Mouse (Mus musculus): ENCODE results near the gene Mrpl36. TPM values are rescaled to one million over a fixed set of nuclear protein-coding genes. Genes with fewer than 3 reads are reported as not detected.

Mrpl36 gene
- 127 and 130 TPM in 2 replicates for polyA plus RNA-seq (2015; fragmentation: Nextera tagmentation; extraction: Ambion mirVana)

DNA sequence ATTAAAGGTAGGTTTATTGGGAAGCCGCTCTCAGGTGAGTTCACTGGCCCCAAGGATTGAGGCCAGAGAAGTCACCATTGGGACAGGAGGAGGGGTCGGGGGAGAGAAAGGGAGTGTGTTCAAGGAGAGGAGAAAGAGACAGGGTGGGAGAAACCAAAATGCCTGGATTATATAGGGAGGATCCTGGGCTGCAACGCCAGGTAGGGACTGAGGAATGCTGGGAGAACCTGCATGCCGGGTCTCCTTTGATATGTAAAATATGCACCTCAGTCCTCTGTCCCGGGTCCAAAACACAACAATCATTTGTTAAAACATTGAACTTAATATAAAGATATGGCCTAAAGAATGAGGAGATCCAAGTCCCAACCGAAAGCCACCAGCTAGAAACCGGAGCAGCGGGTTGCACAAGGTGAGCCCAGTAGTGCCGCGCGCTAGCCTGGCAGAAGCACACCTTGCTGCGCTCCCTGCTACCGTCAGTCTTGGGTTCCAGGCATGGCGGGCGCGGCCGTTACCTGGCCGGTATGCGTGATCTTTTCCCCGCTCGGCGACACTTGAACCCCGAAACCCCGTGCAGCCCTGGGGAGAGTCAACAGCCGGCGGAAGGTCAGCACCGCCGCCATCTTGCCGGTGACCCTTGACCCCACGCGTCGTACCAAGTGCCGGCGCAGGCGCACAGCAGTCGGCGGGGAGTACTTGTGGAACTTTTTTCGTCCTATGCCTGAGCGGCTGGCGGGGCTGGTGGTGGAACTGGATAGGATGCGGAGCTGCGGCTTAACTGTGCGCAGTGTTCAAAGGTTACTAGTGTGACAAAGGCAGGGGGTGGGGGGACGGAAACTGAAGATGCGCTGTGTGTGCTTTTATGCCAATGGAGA lies at the start of gene Mrpl36, which contains the start of gene Ndufs6:
Gene Mrpl36 (plus strand): TSS at position 687 of the 872 bp plus-strand sequence.
Gene Ndufs6 (minus strand): TSS at position 716 of the 872 bp plus-strand sequence.
- Histone ChIP-seq H3K9ac (peak within 1 kb of the TSS; percentile 68), H3K4me2 (replicated peaks) (peak within 1 kb of the TSS; percentile 73), H3K4me1 (peaks cover 32% of the 10 kb centered on the region), H3K36me3 (peaks cover 28% of the 10 kb centered on the region), H3K27ac (replicated peaks) (peak within 1 kb of the TSS; percentile 80), H3K27me3 (no peaks in the 10 kb centered on the region), H3K9me3 (replicated peaks) (no peaks in the 10 kb centered on the region), H3K4me3 (replicated peaks) (peak within 1 kb of the TSS; percentile 92)
- peak; percentile 88 for ATAC-seq (ENCODE audit: insufficient number of reproducible peaks, low FRiP score, low TSS enrichment, low read depth)
- under 1% methylated on average over 45 of the region's 45 CpGs for WGBS

DNA sequence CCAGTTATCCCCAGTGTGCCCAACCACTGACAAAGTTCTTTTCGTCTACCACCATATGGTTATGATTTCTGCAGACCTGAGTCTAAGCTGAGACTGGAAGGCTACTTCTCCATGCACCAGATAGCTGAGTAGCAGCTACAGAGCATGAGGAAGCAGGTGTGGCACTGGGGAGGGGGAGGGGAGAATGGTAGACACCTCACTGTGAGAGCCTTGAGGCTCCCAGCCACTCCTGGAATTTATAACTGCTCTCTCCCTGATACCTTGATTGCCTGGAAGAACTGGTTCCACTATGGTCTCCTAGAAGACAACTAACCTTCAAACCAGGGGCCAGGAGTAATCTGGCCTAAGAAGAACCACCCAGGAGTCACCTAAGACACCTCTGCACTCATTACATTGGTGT lies 49.1 kb upstream of the Mrpl36 start:
- Histone ChIP-seq H3K4me3 (replicated peaks) (no peak overlapping the region), H3K36me3 (no peaks in the 10 kb centered on the region), H3K27ac (replicated peaks) (no peak overlapping the region), H3K4me1 (no peaks in the 10 kb centered on the region), H3K4me2 (replicated peaks) (no peak overlapping the region), H3K27me3 (peaks cover 14% of the 10 kb centered on the region), H3K9ac (no peak overlapping the region), H3K9me3 (replicated peaks) (no peaks in the 10 kb centered on the region)
- ATAC-seq (ENCODE audit: insufficient number of reproducible peaks, low FRiP score, low TSS enrichment, low read depth) = no peak
- 29% methylated on average over 1 of the region's 1 CpGs for WGBS

DNA sequence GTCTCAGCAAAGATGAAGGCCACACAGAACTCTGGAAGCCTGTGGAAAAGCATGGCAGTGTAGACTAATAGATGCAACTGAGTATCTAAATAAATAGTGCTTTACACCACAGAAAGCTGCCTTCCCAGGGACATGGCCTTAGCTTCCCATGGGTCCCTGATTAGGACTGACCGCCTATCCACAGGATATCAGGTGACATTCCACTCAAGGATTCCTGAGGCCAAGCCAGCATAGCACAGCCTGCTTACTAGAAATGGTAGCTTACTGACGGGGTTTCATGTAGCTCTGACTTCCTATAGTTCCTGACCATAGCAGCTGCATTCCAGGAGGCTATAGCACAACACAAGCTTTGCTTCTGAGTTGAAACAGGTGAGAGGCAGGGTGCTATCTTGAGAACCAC lies 45.9 kb upstream of the Mrpl36 start:
- Histone ChIP-seq H3K4me1 (no peaks in the 10 kb centered on the region), H3K4me3 (replicated peaks) (no peak overlapping the region), H3K27ac (replicated peaks) (no peak overlapping the region), H3K27me3 (no peaks in the 10 kb centered on the region; the same call in 1 of the 2 replicates), H3K9ac (no peak overlapping the region), H3K36me3 (no peaks in the 10 kb centered on the region), H3K9me3 (replicated peaks) (no peaks in the 10 kb centered on the region), H3K4me2 (replicated peaks) (no peak overlapping the region)
- WGBS = 55% methylated on average over 2 of the region's 2 CpGs
- no peak for ATAC-seq (ENCODE audit: insufficient number of reproducible peaks, low FRiP score, low TSS enrichment, low read depth)

DNA sequence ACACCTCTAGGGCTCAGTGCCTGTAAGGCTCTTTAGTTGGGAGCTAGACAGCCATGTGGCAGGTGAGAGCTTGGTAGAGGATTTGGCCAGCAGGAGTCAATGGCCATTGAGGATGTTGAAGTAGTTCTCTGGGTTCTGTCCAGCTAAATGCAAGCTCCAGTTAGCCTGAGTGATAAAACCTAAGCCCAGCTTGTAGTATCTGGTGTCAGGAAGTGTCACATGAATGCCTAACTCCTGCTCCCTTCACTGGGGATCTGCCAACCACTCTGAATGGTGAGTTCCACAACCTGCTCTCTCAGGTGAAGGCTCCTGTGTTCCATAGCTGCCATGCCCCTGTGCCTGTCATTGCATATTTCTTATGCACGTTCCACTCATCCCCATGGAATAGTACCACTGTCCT lies 44.8 kb upstream of the Mrpl36 start:
- H3K9ac ChIP-seq = no peak overlapping the region
- no peak overlapping the region for H3K4me3 ChIP-seq (replicated peaks)
- no peak overlapping the region for H3K4me2 ChIP-seq (replicated peaks)
- no peak overlapping the region for H3K27ac ChIP-seq (replicated peaks)
- H3K9me3 ChIP-seq (replicated peaks) = no peaks in the 10 kb centered on the region
- WGBS = 83% methylated on average over 1 of the region's 1 CpGs
- H3K4me1 ChIP-seq = no peaks in the 10 kb centered on the region
- no peak for ATAC-seq (ENCODE audit: insufficient number of reproducible peaks, low FRiP score, low TSS enrichment, low read depth)
- no peaks in the 10 kb centered on the region for H3K36me3 ChIP-seq
- H3K27me3 ChIP-seq = no peaks in the 10 kb centered on the region

DNA sequence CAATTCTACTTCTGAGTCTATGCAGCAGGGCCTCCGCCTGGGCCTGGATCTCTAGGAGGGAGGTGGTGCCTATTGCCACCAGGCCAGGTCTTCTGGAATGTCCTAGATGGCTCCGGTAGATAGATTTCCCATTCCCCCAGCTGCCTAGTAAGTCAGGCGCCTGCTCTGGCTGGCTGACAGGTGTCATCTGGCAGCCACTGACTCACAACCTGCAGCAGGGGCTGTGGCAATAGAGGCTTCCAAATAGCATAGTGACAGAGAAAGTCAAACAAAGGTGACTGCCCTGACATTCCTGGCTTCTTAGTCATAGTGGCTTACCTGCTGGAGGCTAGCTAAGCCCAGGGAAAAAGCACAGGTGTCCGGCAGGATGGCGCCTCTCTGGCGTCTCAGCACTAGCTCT lies 38.1 kb upstream of the Mrpl36 start:
- ATAC-seq (ENCODE audit: insufficient number of reproducible peaks, low FRiP score, low TSS enrichment, low read depth) = no peak
- Histone ChIP-seq H3K27me3 (no peaks in the 10 kb centered on the region), H3K36me3 (no peaks in the 10 kb centered on the region), H3K9ac (no peak overlapping the region), H3K9me3 (replicated peaks) (no peaks in the 10 kb centered on the region), H3K27ac (replicated peaks) (no peak overlapping the region), H3K4me2 (replicated peaks) (no peak overlapping the region), H3K4me3 (replicated peaks) (no peak overlapping the region), H3K4me1 (no peaks in the 10 kb centered on the region)
- 75% methylated on average over 6 of the region's 6 CpGs for WGBS

DNA sequence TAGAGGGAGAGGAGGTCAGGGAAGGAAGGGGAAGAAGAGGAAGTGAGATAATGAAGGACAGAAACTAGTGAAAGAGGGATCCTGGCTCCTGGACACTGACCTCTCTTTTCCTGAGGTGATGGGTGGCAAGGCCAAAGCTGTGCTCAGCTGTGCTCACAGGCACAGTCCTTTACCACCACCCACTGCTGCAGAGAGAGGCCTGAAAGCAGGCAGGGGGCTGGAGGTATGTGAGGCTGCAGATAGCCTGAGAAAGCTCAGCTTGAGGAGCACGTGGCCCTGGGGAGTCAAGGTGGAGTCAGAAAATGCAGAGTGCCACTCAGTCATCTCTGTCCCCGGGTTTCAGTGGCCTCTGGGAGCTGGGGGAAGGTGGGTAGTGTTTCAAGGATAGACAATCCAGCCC lies 37.2 kb upstream of the Mrpl36 start:
- Histone ChIP-seq H3K4me3 (replicated peaks) (no peak overlapping the region), H3K4me1 (no peaks in the 10 kb centered on the region), H3K9me3 (replicated peaks) (no peaks in the 10 kb centered on the region), H3K4me2 (replicated peaks) (no peak overlapping the region), H3K27me3 (no peaks in the 10 kb centered on the region), H3K9ac (no peak overlapping the region), H3K27ac (replicated peaks) (no peak overlapping the region), H3K36me3 (no peaks in the 10 kb centered on the region)
- ATAC-seq (ENCODE audit: insufficient number of reproducible peaks, low FRiP score, low TSS enrichment, low read depth) = no peak
- 23% methylated on average over 2 of the region's 2 CpGs for WGBS

DNA sequence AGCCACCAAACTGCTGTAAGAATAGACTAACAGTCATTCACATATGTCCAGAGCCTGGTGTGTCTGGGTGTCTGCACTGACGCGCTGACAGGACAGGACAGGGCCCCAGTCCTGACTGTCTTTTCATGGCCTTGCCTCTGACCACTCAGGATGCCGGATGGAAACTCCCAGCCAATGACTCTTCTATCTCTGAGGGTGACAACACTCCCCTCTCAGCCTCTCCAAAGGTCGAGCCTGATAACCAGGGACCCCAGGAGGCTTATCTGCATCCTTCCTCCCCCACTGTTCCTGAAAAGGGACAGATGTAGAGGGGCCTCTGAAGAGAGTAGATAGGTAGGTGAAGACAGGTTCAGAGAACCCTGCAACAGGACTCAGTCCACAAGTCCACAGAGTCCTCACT lies 29.6 kb upstream of the Mrpl36 start:
- Histone ChIP-seq H3K27me3 (no peaks in the 10 kb centered on the region), H3K36me3 (no peaks in the 10 kb centered on the region), H3K4me2 (replicated peaks) (no peak overlapping the region), H3K9ac (no peak overlapping the region), H3K27ac (replicated peaks) (no peak overlapping the region), H3K4me1 (no peaks in the 10 kb centered on the region), H3K9me3 (replicated peaks) (no peaks in the 10 kb centered on the region), H3K4me3 (replicated peaks) (no peak overlapping the region)
- no peak for ATAC-seq (ENCODE audit: insufficient number of reproducible peaks, low FRiP score, low TSS enrichment, low read depth)
- 65% methylated on average over 4 of the region's 4 CpGs for WGBS

DNA sequence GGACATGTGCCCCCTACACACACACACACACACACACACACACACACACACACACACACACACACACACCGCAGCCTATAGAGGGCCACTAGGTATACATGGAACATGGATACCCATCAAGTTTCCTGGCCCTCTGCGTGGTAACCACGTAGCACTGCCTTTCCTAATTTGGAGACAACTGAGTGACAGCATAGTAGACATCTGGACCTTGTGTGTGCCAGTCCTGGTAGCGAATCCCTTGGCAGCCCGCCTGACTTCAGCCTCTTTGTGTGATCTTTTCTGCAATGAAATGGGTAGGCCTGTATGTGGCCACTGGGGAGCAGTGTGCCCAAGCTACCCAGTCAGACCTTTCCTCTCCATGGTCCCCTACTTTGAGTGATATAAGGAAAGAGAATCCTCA lies 29.0 kb upstream of the Mrpl36 start:
- 86% methylated on average over 5 of the region's 5 CpGs for WGBS
- ATAC-seq (ENCODE audit: insufficient number of reproducible peaks, low FRiP score, low TSS enrichment, low read depth) = no peak

DNA sequence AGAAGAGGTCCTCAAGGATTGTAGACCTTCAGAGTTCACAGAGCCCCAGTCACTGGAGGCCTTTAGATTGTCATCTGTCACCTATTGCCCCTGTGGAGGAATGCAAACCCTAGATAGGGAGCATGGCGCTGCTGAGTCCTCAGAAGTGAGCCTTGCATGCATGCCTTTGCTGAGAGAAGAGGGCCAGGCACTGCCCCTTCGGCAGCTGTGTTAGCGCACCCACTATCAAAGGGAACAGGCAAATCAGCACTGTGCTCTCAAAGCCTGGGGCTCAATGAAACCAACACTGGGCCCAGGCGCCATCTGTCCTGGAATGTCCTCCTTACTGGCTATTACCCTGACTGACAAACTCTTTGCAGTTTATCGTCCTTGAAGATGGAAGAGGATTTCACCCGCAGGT lies 23.6 kb upstream of the Mrpl36 start:
- no peak overlapping the region for H3K4me3 ChIP-seq (replicated peaks)
- no peaks in the 10 kb centered on the region for H3K27me3 ChIP-seq
- no peak overlapping the region for H3K9ac ChIP-seq
- no peak overlapping the region for H3K4me2 ChIP-seq (replicated peaks)
- ATAC-seq (ENCODE audit: insufficient number of reproducible peaks, low FRiP score, low TSS enrichment, low read depth) = no peak
- no peak overlapping the region for H3K27ac ChIP-seq (replicated peaks)
- no peaks in the 10 kb centered on the region for H3K9me3 ChIP-seq (replicated peaks)
- WGBS = 64% methylated on average over 6 of the region's 6 CpGs
- no peaks in the 10 kb centered on the region for H3K36me3 ChIP-seq
- H3K4me1 ChIP-seq = no peaks in the 10 kb centered on the region

More for the DNA sequence above, 29.0 kb upstream of the Mrpl36 start:
- H3K36me3 ChIP-seq = no peaks in the 10 kb centered on the region
- no peaks in the 10 kb centered on the region for H3K4me1 ChIP-seq
- H3K27ac ChIP-seq (replicated peaks) = no peak overlapping the region
- no peak overlapping the region for H3K4me3 ChIP-seq (replicated peaks)
- H3K9ac ChIP-seq = no peak overlapping the region
- H3K9me3 ChIP-seq (replicated peaks) = no peaks in the 10 kb centered on the region
- no peaks in the 10 kb centered on the region for H3K27me3 ChIP-seq
- H3K4me2 ChIP-seq (replicated peaks) = no peak overlapping the region

DNA sequence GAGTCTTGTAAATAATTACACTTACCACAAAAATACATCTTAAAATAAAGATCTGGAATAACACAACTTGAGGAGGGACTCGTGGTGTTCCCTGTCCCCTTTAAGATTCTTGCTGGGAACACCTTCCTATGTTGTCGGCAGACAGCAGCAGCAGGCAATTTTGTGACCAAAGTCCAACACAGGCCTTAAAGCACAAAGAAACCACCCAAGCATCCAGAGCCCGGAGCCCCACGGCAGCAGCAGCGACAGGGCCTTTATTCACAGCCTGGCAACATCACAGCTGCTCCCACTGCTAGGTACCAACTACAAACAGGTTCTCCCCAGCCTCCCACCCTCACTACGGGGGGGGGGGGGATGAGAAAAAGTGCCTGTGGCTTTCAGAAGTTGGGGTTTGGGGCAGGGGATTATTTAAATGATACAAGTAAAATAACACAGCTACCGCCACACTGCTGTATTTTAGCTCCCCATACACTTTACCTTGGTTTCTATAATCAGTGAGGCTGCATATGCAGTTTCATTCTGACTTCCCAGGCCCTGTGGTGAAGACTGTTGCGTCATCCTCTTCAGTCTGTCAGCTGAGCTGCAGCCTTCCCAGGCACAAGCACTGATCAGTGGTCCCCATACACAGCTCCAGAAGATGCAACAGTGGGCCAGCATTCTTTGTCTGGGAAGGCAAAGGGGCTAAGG lies 22.8 kb upstream of the Mrpl36 start:
- no peak for ATAC-seq (ENCODE audit: insufficient number of reproducible peaks, low FRiP score, low TSS enrichment, low read depth)
- no peak overlapping the region for H3K9ac ChIP-seq
- no peaks in the 10 kb centered on the region for H3K36me3 ChIP-seq
- H3K27me3 ChIP-seq = no peaks in the 10 kb centered on the region
- H3K4me2 ChIP-seq (replicated peaks) = no peak overlapping the region
- H3K4me3 ChIP-seq (replicated peaks) = no peak overlapping the region
- no peaks in the 10 kb centered on the region for H3K9me3 ChIP-seq (replicated peaks)
- H3K4me1 ChIP-seq = no peaks in the 10 kb centered on the region
- 40% methylated on average over 8 of the region's 8 CpGs for WGBS
- H3K27ac ChIP-seq (replicated peaks) = no peak overlapping the region

DNA sequence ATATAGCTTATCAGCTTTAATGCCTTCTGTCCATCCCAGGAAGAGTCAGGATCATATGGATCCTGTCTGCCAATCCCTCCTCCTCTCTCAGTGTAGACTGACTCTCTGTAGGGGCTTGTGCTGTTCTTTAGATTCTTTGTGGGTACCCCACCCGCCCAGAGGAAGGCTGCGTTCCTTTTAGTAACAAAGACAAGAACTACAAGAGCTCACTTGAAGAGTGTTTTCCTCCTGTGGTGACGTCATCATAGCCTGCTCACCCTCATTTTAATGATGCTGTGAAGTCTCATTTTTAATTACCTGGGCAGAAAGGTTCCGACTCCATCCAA lies 22.3 kb upstream of the Mrpl36 start:
- no peaks in the 10 kb centered on the region for H3K9me3 ChIP-seq (replicated peaks)
- H3K27me3 ChIP-seq = no peaks in the 10 kb centered on the region
- no peak overlapping the region for H3K9ac ChIP-seq
- no peak for ATAC-seq (ENCODE audit: insufficient number of reproducible peaks, low FRiP score, low TSS enrichment, low read depth)
- H3K4me1 ChIP-seq = no peaks in the 10 kb centered on the region
- H3K4me2 ChIP-seq (replicated peaks) = no peak overlapping the region
- H3K27ac ChIP-seq (replicated peaks) = no peak overlapping the region
- H3K4me3 ChIP-seq (replicated peaks) = no peak overlapping the region
- no peaks in the 10 kb centered on the region for H3K36me3 ChIP-seq
- WGBS = 38% methylated on average over 4 of the region's 4 CpGs
